Mouse (Mus musculus) neutrophil, adult 5-6 weeks (primary cell): ENCODE data around the gene Olfr487. TPM values are rescaled to one million over a fixed set of nuclear protein-coding genes. Genes with fewer than 3 reads are reported as not detected.
"Not testable (repeated sequence)": the region's sequence is repeated elsewhere in the genome, so short reads cannot be mapped to it uniquely, and the experiment has no call there.

Experiments
- ATAC-seq: fragments of 151-379, 151-347 bp; 2 replicates; pipeline ENCODE4 v1.8.0; 2017; ENCODE audit warnings: mild to moderate bottlenecking, moderate TSS enrichment; ENCODE audit not compliant: insufficient number of reproducible peaks, poor library complexity, low FRiP score, severe bottlenecking; ENCODE audit errors: extremely low read depth
- total RNA-seq: library from RNA; stranded (forward); fragments of 200-1000 nt; gene quantifications from 2 replicates; pipeline ENCODE4 v1.2.3, GENCODE M21; 2017

Olfr487 gene
- not detected in 2 replicates for total RNA-seq

GRCm38 (mm10) chr7:108214536-108214935 lies at the start of gene Olfr487:
Gene Olfr487, minus strand, starts transcription at chr7:108214636.
- not testable (repeated sequence) for ATAC-seq

GRCm38 (mm10) chr7:108258247-108258646 lies 43.8 kb upstream of the Olfr487 start, which contains the start of gene Olfr488:
Gene Olfr488, minus strand, starts transcription at chr7:108258347.
- no peak for ATAC-seq

- ATAC-seq = no peak
These were observed 19.1 kb upstream of the Olfr487 start for GRCm38 (mm10) chr7:108233551-108233950.

- no peak for ATAC-seq
These were observed 17.5 kb downstream of the Olfr487 start for GRCm38 (mm10) chr7:108196938-108197337.

GRCm38 (mm10) chr7:108196337-108196736 lies 18.1 kb downstream of the Olfr487 start:
- not testable (repeated sequence) for ATAC-seq

- ATAC-seq = not testable (repeated sequence)
These were observed 21.7 kb downstream of the Olfr487 start for GRCm38 (mm10) chr7:108192714-108193113.

- ATAC-seq = not testable (repeated sequence)
These were observed 23.2 kb downstream of the Olfr487 start for GRCm38 (mm10) chr7:108191196-108191595.

- not testable (repeated sequence) for ATAC-seq
These were observed 29.2 kb downstream of the Olfr487 start for GRCm38 (mm10) chr7:108185237-108185636.

GRCm38 (mm10) chr7:108184401-108184800 lies 30.0 kb downstream of the Olfr487 start:
- not testable (repeated sequence) for ATAC-seq

- not testable (repeated sequence) for ATAC-seq
These were observed 41.8 kb downstream of the Olfr487 start, which contains the start of gene Olfr486 for GRCm38 (mm10) chr7:108172642-108173041. Gene Olfr486, minus strand, starts transcription at chr7:108172742.

GRCm38 (mm10) chr7:108159771-108160170 lies 54.7 kb downstream of the Olfr487 start, which contains the start of gene Olfr485:
Gene Olfr485, minus strand, starts transcription at chr7:108159871.
- ATAC-seq = no peak

Other genes starting within 250 kb of the Olfr487 start
- gene Olfr476, start 249.8 kb downstream of the Olfr487 start, total RNA-seq = not detected in 2 replicates
- gene Olfr477, start 227.9 kb downstream of the Olfr487 start, total RNA-seq = not detected in 2 replicates
- not detected in 2 replicates for gene Olfr478, start 180.6 kb downstream of the Olfr487 start, total RNA-seq
- not detected in 2 replicates for gene Olfr479, start 163.9 kb downstream of the Olfr487 start, total RNA-seq
- not detected in 2 replicates for gene Olfr480, start 147.3 kb downstream of the Olfr487 start, total RNA-seq
- not detected in 2 replicates for gene Olfr481, start 134.8 kb downstream of the Olfr487 start, total RNA-seq
- not detected in 2 replicates for gene Olfr482, start 117.0 kb downstream of the Olfr487 start, total RNA-seq
- gene Olfr483, start 113.8 kb downstream of the Olfr487 start, total RNA-seq = not detected in 2 replicates
- not detected in 2 replicates for gene Olfr484, start 87.2 kb downstream of the Olfr487 start, total RNA-seq
- not detected in 2 replicates for gene Olfr485, start 54.8 kb downstream of the Olfr487 start, total RNA-seq
- not detected in 2 replicates for gene Olfr486, start 41.9 kb downstream of the Olfr487 start, total RNA-seq
- not detected in 2 replicates for gene Olfr488, start 43.7 kb upstream of the Olfr487 start, total RNA-seq
- gene Olfr490, start 74.3 kb upstream of the Olfr487 start, total RNA-seq = not detected in 2 replicates
- not detected in 2 replicates for gene Olfr491, start 98.8 kb upstream of the Olfr487 start, total RNA-seq
- not detected in 2 replicates for gene Olfr492, start 109.0 kb upstream of the Olfr487 start, total RNA-seq
- not detected in 2 replicates for gene Olfr493, start 132.3 kb upstream of the Olfr487 start, total RNA-seq
- not detected in 2 replicates for gene Olfr494, start 150.7 kb upstream of the Olfr487 start, total RNA-seq
- not detected in 2 replicates for gene Olfr495, start 178.5 kb upstream of the Olfr487 start, total RNA-seq
- not detected in 2 replicates for gene Olfr497, start 205.8 kb upstream of the Olfr487 start, total RNA-seq